Mouse (Mus musculus) hindbrain, embryonic 12.5 days (tissue): ENCODE data around the gene Pbx2. TPM values are rescaled to one million over a fixed set of nuclear protein-coding genes. Genes with fewer than 3 reads are reported as not detected.

Source experiments
- ATAC-seq: fragments of 200-750 bp; cut with Nextera tagmentation; 2 replicates; pipeline ENCODE4 v1.8.0; 2017; ENCODE audit warnings: moderate TSS enrichment; ENCODE audit not compliant: low FRiP score
- H3K27ac ChIP-seq: fragments of 300-500 bp; sonication (generic); 2 replicates; pipeline ENCODE4 v1.5.1; 2016; ENCODE audit warnings: mild to moderate bottlenecking
- H3K27me3 ChIP-seq: fragments of 300-500 bp; sonication (generic); 2 replicates; pipeline ENCODE4 v1.6.1; 2016; ENCODE audit warnings: mild to moderate bottlenecking
- H3K36me3 ChIP-seq: fragments of 300-500 bp; sonication (generic); 2 replicates; pipeline ENCODE4 v1.6.1; 2016; ENCODE audit warnings: mild to moderate bottlenecking
- H3K4me1 ChIP-seq: fragments of 300-500 bp; sonication (generic); 2 replicates; pipeline ENCODE4 v1.6.1; 2016
- H3K4me2 ChIP-seq: fragments of 300-500 bp; sonication (generic); replicated peaks from 2 replicates; pipeline ENCODE4 v1.6.1; 2016; ENCODE audit warnings: mild to moderate bottlenecking
- H3K4me3 ChIP-seq: fragments of 300-500 bp; sonication (generic); 2 replicates; pipeline ENCODE4 v1.5.1; 2016; ENCODE audit warnings: mild to moderate bottlenecking
- H3K9ac ChIP-seq: fragments of 300-500 bp; sonication (generic); 2 replicates; pipeline ENCODE4 v1.6.1; 2016; ENCODE audit warnings: mild to moderate bottlenecking, moderate library complexity
- H3K9me3 ChIP-seq: fragments of 300-500 bp; sonication (generic); replicated peaks from 2 replicates; pipeline ENCODE4 v1.6.1; 2016; ENCODE audit warnings: mild to moderate bottlenecking
- WGBS: fragments of 180-500 bp; shearing (Covaris S2); methylation state at CpG from one replicate; pipeline ENCODE4 v1.1.7; 2016; 5-methylcytosine and 5-hydroxymethylcytosine counted together
- polyA plus RNA-seq: library from polyadenylated mRNA; unstranded; fragments of >200 nt; fragmentation: Nextera tagmentation; extraction: Ambion mirVana; gene quantifications from 2 replicates; pipeline ENCODE4 v1.2.1, GENCODE M21; 2016

The Pbx2 gene
- polyA plus RNA-seq, 1 experiment from 2014 or later: 17.9 TPM

- Histone ChIP-seq H3K4me2 (peak overlapping the region; percentile 90), H3K4me3 (peak overlapping the region; percentile 79), H3K27ac (peak overlapping the region; percentile 99), H3K4me1 (peaks cover 66% of the 10 kb centered on the region), H3K27me3 (no peaks in the 10 kb centered on the region), H3K36me3 (peaks cover 26% of the 10 kb centered on the region), H3K9me3 (no peaks in the 10 kb centered on the region), H3K9ac (peak overlapping the region; percentile 98)
- WGBS: under 1% methylated on average over 30 of the region's 35 CpGs
- peak; percentile 51 for ATAC-seq
Observed at GRCm38 (mm10) chr17:34591994-34592375, 919 bp downstream of the Pbx2 start.

DNA sequence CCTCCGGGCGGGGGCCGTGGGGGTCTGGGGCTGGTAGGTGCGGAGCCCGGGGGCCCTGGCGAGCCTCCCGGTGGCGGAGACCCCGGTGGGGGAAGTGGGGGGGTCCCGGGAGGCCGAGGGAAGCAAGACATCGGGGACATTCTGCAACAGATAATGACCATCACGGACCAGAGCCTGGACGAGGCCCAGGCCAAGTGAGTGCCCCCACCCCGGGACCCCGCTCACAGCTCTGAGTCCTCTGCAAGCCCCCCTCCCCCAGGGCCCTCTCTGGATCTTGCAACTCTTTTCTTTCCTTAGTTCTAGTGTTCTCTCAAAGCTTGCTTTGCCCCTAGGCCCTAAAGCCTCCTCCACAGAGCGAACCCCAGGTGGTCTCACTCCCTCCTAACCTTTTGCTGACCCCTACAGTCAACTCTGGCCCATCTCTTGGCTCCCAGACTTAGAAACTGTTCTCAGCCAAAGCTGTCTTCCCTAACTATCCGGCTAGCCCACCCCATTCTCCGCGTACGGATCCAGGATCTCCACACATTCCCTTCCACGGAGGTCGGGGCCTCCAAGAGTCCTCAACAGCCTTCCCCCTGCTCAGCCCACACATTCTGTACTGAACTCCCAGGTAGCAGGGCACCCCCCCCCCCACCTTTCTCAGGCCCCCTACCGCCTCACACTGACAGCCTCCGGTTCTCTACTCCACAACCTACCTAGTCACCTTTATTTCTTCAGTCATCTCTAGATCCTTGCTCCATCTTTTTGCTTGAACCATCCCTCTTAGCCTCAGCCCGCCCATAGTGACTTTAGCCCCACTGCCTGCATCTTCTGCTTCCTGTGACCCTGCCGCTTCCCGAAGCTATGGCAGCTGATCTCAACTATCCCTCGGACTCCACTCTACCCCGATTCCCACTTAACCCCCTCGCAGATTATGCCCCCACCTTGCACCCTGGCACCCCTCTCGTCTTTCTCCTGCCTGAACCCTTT is 1.8 kb downstream of the Pbx2 start:
- ATAC-seq: peak; percentile 12; the same call in 1 of the 2 replicates
- H3K27me3 ChIP-seq: no peaks in the 10 kb centered on the region
- peak overlapping the region; percentile 79 for H3K4me3 ChIP-seq
- H3K36me3 ChIP-seq: peaks cover 26% of the 10 kb centered on the region
- H3K9me3 ChIP-seq: no peaks in the 10 kb centered on the region
- peak overlapping the region; percentile 99 for H3K27ac ChIP-seq
- H3K9ac ChIP-seq: peak overlapping the region; percentile 98
- peaks cover 67% of the 10 kb centered on the region for H3K4me1 ChIP-seq
- H3K4me2 ChIP-seq: peak overlapping the region; percentile 90
- WGBS: 2% methylated on average over 30 of the region's 32 CpGs

DNA sequence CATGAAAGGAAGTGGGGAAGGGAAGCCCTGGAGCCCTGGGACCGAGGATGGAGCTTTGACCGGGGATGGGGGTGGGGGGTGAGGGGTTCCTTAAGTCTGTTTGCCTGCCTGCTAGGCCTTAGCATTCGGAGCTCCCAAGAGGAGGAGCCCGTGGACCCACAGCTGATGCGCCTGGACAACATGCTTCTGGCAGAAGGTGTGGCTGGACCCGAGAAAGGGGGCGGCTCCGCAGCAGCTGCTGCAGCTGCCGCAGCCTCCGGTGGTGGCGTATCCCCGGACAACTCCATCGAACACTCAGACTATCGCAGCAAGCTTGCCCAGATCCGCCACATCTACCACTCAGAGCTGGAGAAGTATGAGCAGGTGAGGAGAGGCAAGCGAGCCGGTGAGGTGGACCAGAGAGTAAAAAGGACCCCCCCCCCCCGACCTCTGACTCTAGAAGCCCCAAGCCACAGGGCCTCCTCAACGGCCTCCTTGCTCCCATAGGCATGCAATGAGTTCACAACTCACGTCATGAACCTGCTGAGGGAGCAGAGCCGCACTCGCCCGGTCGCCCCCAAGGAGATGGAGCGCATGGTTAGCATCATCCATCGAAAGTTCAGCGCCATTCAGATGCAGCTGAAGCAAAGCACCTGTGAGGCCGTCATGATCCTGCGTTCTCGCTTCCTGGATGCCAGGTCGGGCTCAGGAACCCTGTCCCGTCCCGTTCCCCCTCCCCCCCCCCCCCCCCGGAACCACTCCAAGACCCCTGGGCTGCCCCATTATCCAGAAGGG is 2.9 kb downstream of the Pbx2 start:
- H3K4me1 ChIP-seq: peaks cover 65% of the 10 kb centered on the region
- WGBS: 47% methylated on average over 34 of the region's 34 CpGs
- no peak for ATAC-seq

DNA sequence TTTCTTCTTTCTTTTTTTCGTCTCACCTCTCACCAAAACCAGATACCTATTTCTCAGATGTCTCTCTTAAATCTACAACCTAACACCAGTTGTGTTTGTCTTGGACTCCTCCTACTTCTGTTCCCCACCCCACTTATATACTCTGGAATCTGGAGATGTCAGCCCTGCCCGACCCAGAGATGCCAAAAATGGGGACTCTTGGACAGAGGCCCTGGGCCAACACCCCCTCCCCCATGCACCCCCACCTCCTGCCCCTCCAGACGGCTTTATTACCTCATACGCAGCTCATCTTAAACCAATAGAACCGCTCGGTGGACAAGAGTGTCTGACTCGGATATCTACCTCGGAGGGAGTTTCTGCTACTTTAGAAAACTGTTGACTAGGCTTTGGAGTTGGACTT is 5.0 kb downstream of the Pbx2 start:
- ATAC-seq: no peak
- no peak overlapping the region for H3K4me3 ChIP-seq
- peaks cover 38% of the 10 kb centered on the region for H3K36me3 ChIP-seq
- H3K9me3 ChIP-seq: no peaks in the 10 kb centered on the region
- no peak overlapping the region for H3K9ac ChIP-seq
- H3K4me1 ChIP-seq: peaks cover 44% of the 10 kb centered on the region
- no peak overlapping the region for H3K4me2 ChIP-seq
- H3K27ac ChIP-seq: no peak overlapping the region
- WGBS: 81% methylated on average over 8 of the region's 8 CpGs
- H3K27me3 ChIP-seq: no peaks in the 10 kb centered on the region

More for the DNA sequence above, 2.9 kb downstream of the Pbx2 start:
- no peaks in the 10 kb centered on the region for H3K9me3 ChIP-seq
- H3K27me3 ChIP-seq: no peaks in the 10 kb centered on the region
- peak overlapping the region; percentile 98 for H3K9ac ChIP-seq
- H3K36me3 ChIP-seq: peaks cover 26% of the 10 kb centered on the region
- H3K4me3 ChIP-seq: peak overlapping the region; percentile 79
- peak overlapping the region; percentile 90 for H3K4me2 ChIP-seq
- peak overlapping the region; percentile 99 for H3K27ac ChIP-seq

DNA sequence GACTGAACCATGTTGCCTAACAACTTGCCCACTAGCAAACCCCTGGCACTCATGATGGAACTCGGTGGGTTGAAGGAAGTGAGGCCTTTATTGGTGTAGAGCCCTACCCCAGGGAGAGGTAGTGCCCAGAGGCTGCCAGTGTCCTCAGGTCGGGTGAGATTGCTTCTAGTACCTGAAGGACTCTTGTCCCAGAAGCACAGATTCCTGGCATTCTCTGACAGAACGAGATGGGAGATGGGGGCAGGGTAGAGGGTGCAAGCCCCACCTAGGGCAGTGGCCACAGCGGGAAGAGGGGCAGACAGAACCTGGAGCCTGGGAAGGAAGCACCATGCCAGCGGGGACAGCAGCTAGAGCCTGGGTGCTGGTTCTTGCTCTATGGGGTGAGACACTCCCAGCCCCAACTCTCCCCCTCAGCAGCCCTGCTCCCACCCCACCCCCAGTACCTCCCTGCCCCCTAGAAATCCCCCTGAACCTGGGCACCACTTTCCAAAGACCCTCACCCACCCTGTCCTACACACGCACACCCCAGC is 6.6 kb downstream of the Pbx2 start, which contains the start of gene Ager:
Gene Ager (plus strand): TSS at position 297 of the 530 bp plus-strand sequence.
- Histone ChIP-seq H3K9ac (no peak within 1 kb of the TSS), H3K4me1 (peaks cover 47% of the 10 kb centered on the region), H3K36me3 (peaks cover 44% of the 10 kb centered on the region), H3K27me3 (no peaks in the 10 kb centered on the region), H3K27ac (no peak within 1 kb of the TSS), H3K4me3 (no peak within 1 kb of the TSS), H3K9me3 (no peaks in the 10 kb centered on the region), H3K4me2 (no peak within 1 kb of the TSS)
- 26% methylated on average over 5 of the region's 6 CpGs for WGBS
- no peak for ATAC-seq

GRCm38 (mm10) chr17:34599891-34600290 is 8.8 kb downstream of the Pbx2 start:
- H3K27ac ChIP-seq: no peak overlapping the region
- H3K27me3 ChIP-seq: no peaks in the 10 kb centered on the region
- WGBS: 77% methylated on average over 9 of the region's 9 CpGs
- ATAC-seq: no peak
- H3K4me3 ChIP-seq: no peak overlapping the region
- no peak overlapping the region for H3K9ac ChIP-seq
- peaks cover 34% of the 10 kb centered on the region for H3K36me3 ChIP-seq
- no peak overlapping the region for H3K4me2 ChIP-seq
- no peaks in the 10 kb centered on the region for H3K9me3 ChIP-seq
- peaks cover 34% of the 10 kb centered on the region for H3K4me1 ChIP-seq

DNA sequence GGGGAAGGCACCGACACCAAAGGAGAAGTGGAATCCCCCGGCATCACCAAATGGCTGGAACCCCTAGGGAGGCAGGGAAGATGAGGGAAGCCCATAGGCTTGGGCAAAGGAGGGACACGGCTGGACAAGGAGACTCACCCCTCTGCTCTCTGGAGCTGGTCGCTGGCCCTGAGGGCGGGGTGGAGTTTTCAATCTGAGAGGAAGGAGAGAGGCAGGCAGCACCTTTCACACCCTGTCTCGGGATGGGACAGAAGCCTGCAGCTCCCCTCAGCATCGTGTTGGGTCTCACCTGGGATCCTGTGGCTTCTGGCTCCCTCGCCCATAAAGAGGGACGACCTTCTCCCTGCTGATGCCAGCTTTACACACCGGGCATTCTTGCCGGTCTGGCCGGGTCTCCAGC is 10.7 kb downstream of the Pbx2 start:
- ATAC-seq: no peak
- peak overlapping the region; percentile 92 for H3K4me2 ChIP-seq
- H3K4me3 ChIP-seq: peak overlapping the region; percentile 96; the same call in 1 of the 2 replicates
- peaks cover 35% of the 10 kb centered on the region for H3K4me1 ChIP-seq
- 88% methylated on average over 12 of the region's 12 CpGs for WGBS
- H3K27me3 ChIP-seq: no peaks in the 10 kb centered on the region
- H3K9ac ChIP-seq: no peak overlapping the region
- H3K9me3 ChIP-seq: no peaks in the 10 kb centered on the region
- no peak overlapping the region for H3K27ac ChIP-seq
- H3K36me3 ChIP-seq: peaks cover 18% of the 10 kb centered on the region

DNA sequence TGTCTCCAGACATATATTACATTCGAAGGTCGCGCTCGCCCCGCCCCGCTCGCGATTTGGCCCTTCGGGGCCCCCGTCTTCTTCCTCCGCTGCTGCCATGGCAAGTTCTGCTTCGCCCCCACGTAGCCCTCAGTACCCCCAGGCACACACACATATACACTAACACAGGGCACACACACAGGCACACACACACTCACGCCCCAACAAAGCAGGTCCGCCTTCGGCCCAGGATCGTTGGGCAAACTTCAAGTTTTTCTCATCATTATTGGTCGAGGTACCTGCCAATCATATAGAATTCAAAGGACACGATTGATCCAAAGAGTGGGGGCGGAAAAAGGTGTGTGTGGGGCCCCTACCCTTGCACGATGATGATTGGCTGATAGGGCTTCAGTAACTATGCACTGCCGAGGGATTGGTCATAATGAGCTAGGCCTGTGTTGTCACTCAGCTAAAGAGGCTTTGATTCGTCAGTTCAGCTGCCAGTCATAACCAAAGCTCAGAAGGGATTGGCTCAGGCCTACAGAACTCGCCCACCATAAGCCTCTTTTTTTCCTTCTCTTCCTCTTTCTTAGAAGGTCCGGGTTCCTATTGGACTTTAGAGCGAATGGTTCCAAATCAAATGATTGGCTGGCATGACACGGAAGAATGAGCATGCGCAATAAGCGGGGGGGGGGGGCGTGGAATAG is 12.5 kb downstream of the Pbx2 start, which contains the start of gene Rnf5:
Gene Rnf5 (minus strand): TSS at position 316 of the 686 bp plus-strand sequence.
- peak; percentile 95 for ATAC-seq
- H3K27ac ChIP-seq: peak within 1 kb of the TSS; percentile 94
- H3K9me3 ChIP-seq: no peaks in the 10 kb centered on the region
- peaks cover 18% of the 10 kb centered on the region for H3K36me3 ChIP-seq
- no peaks in the 10 kb centered on the region for H3K27me3 ChIP-seq
- peak within 1 kb of the TSS; percentile 96 for H3K4me3 ChIP-seq
- H3K9ac ChIP-seq: peak within 1 kb of the TSS; percentile 100
- peaks cover 42% of the 10 kb centered on the region for H3K4me1 ChIP-seq
- under 1% methylated on average over 30 of the region's 30 CpGs for WGBS
- peak within 1 kb of the TSS; percentile 98 for H3K4me2 ChIP-seq

DNA sequence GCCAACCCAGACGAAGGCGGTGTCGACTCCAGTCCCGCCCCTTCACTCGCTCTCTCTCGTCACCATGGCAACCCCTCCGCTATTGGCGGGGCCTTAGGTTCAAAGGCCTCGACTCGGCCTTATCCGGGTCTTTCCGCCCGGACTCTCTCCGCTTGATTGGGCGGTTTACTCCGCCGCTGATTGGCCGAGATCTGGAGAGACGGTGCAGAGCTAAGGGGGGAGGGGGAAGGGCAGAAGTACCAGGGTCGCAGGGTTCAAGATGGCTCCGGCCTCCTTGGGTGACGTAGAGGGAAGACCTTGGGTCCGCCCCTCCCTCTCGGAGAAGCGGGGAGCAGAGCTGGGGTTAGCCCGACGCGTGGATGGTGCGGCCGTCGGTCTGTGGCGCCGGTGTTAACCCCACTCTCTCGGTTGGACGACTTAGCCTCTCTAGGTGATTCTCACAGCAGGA is 13.0 kb downstream of the Pbx2 start, which contains the start of gene Agpat1:
Gene Agpat1 (plus strand): TSS at position 202 of the 448 bp plus-strand sequence.
- Histone ChIP-seq H3K27ac (peak within 1 kb of the TSS; percentile 94), H3K4me2 (peak within 1 kb of the TSS; percentile 98), H3K4me3 (peak within 1 kb of the TSS; percentile 96), H3K27me3 (no peaks in the 10 kb centered on the region), H3K9ac (peak within 1 kb of the TSS; percentile 100), H3K9me3 (no peaks in the 10 kb centered on the region), H3K36me3 (peaks cover 18% of the 10 kb centered on the region), H3K4me1 (peaks cover 47% of the 10 kb centered on the region)
- ATAC-seq: peak; percentile 89
- WGBS: 0% methylated on average over 35 of the region's 35 CpGs

GRCm38 (mm10) chr17:34604511-34605237 is 13.6 kb downstream of the Pbx2 start:
- Histone ChIP-seq H3K4me2 (peak overlapping the region; percentile 98), H3K9ac (peak overlapping the region; percentile 100), H3K9me3 (no peaks in the 10 kb centered on the region), H3K4me3 (peak overlapping the region; percentile 96), H3K36me3 (peaks cover 18% of the 10 kb centered on the region), H3K27ac (peak overlapping the region; percentile 94), H3K4me1 (peaks cover 47% of the 10 kb centered on the region), H3K27me3 (no peaks in the 10 kb centered on the region)
- 20% methylated on average over 24 of the region's 24 CpGs for WGBS
- ATAC-seq: no peak

DNA sequence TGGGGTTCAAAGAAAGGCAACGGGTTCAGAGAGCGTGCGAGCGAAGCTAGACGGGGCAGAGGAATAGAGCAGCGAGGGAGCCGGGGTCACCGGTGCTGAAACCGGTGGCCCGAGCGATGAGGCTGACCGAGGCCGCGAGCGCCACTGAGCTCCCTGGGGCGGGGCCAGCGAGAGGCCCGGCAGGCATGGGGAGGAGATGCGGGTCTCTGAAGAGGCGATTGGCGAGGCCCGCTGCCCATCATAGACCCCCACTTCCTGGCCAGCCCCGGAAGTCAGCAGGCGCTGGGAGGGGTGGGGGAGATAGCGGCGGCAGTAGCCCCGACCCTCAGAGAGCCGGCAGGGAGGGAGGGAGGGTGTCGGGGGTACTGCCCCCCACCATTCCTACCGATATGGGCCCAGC is 14.5 kb downstream of the Pbx2 start:
- Histone ChIP-seq H3K9me3 (no peaks in the 10 kb centered on the region), H3K27ac (peak overlapping the region; percentile 94), H3K4me2 (peak overlapping the region; percentile 98), H3K36me3 (peaks cover 12% of the 10 kb centered on the region), H3K4me3 (peak overlapping the region; percentile 96), H3K4me1 (peaks cover 47% of the 10 kb centered on the region), H3K9ac (peak overlapping the region; percentile 100), H3K27me3 (no peaks in the 10 kb centered on the region)
- WGBS: 0% methylated on average over 24 of the region's 30 CpGs
- ATAC-seq: peak; percentile 42
